Mouse (Mus musculus): Measurements from ENCODE around the gene Aknad1. TPM values are rescaled to one million over a fixed set of nuclear protein-coding genes. Genes with fewer than 3 reads are reported as not detected.

Aknad1 gene
- polyA plus RNA-seq, 1 experiment from 2014 or later: not detected

DNA sequence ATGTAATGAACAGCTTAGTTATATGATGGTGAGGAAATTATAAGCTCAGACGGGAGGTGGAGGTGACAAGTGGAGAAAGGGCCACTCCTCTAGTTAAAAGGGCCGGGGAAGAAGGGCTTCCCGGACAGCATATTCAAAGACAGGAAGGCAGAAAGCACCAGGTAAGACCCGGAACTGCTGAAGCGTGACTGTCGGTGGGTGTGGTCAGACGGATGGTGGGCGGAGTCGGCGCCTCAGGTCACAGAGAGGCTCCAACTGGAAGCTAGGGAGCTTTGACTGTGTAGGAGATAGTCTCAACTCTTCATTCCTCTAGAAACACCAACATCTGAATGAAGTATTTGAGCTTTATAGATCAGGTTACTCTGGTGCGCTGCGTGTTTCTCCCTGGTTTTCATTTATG lies 9.1 kb upstream of the Aknad1 start:
- H3K9me3 ChIP-seq (ENCODE audit: control insufficient read depth, low read length): no peaks in the 10 kb centered on the region
- WGBS: 48% methylated on average over 12 of the region's 12 CpGs
- no peaks in the 10 kb centered on the region for H3K27me3 ChIP-seq (replicated peaks; ENCODE audit: control insufficient read depth, insufficient read depth, low read length)
- no peaks in the 10 kb centered on the region for H3K4me1 ChIP-seq (ENCODE audit: control insufficient read depth, insufficient read depth, low read depth, low read length)
- no peak overlapping the region for H3K27ac ChIP-seq (ENCODE audit: low read depth, low read length)
- no peak overlapping the region for H3K4me3 ChIP-seq (ENCODE audit: low read length)
- H3K4me2 ChIP-seq (ENCODE audit: low read length): no peak overlapping the region
- H3K36me3 ChIP-seq (ENCODE audit: control insufficient read depth, insufficient read depth, low read length): no peaks in the 10 kb centered on the region
- no peak overlapping the region for H3K9ac ChIP-seq (ENCODE audit: low read depth, low read length)
- no peak for ATAC-seq

DNA sequence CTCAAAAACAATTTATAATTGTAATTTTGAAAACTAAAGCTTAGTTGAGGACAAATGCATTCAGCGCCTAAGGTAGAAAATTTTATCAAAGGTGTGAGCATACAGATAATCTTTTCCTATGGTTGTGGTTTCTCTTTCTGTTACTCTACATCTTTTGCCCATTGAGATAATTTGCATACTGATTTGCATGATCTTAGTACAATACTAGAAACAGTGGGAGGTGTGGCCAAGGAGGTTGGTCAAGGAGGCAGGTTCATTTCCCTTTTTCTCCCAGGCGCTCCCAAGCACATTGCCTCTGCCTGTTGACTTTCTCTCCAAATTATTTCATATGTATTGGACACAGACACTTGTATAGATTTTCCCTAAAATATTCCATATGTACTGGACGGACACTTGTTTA lies 1.7 kb upstream of the Aknad1 start:
- no peak overlapping the region for H3K4me3 ChIP-seq (ENCODE audit: low read length)
- no peak for ATAC-seq
- no peaks in the 10 kb centered on the region for H3K36me3 ChIP-seq (ENCODE audit: control insufficient read depth, insufficient read depth, low read length)
- no peak overlapping the region for H3K9ac ChIP-seq (ENCODE audit: low read depth, low read length)
- H3K27ac ChIP-seq (ENCODE audit: low read depth, low read length): no peak overlapping the region
- no peaks in the 10 kb centered on the region for H3K9me3 ChIP-seq (ENCODE audit: control insufficient read depth, low read length)
- 89% methylated on average over 3 of the region's 3 CpGs for WGBS
- H3K27me3 ChIP-seq (replicated peaks; ENCODE audit: control insufficient read depth, insufficient read depth, low read length): no peaks in the 10 kb centered on the region
- no peaks in the 10 kb centered on the region for H3K4me1 ChIP-seq (ENCODE audit: control insufficient read depth, insufficient read depth, low read depth, low read length)
- no peak overlapping the region for H3K4me2 ChIP-seq (ENCODE audit: low read length)

DNA sequence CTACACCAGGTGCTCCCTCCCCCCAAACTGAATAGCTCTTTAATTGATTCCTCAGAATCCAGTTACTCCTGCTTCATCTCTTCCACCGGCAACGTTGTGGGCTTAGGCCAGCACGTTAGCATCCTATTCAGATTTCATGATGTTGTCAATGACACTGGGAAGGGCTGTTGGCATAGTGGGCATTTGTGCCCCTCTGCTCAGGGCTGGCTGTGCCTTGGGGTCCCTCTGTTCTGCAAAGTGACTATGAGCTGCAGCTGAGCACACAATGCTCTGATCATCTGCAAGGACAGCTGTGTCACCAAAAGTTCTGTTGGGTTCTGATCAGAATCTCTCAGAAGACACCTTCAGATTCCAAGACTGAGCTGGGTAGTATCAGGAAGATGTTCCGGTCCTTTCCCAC lies 4.6 kb downstream of the Aknad1 start:
- Histone ChIP-seq H3K27me3 (replicated peaks; ENCODE audit: control insufficient read depth, insufficient read depth, low read length) (no peaks in the 10 kb centered on the region), H3K4me2 (ENCODE audit: low read length) (no peak overlapping the region), H3K4me1 (ENCODE audit: control insufficient read depth, insufficient read depth, low read depth, low read length) (no peaks in the 10 kb centered on the region), H3K27ac (ENCODE audit: low read depth, low read length) (no peak overlapping the region), H3K9me3 (ENCODE audit: control insufficient read depth, low read length) (no peaks in the 10 kb centered on the region), H3K9ac (ENCODE audit: low read depth, low read length) (no peak overlapping the region), H3K36me3 (ENCODE audit: control insufficient read depth, insufficient read depth, low read length) (no peaks in the 10 kb centered on the region), H3K4me3 (ENCODE audit: low read length) (no peak overlapping the region)
- no peak for ATAC-seq
- 85% methylated on average over 4 of the region's 4 CpGs for WGBS

DNA sequence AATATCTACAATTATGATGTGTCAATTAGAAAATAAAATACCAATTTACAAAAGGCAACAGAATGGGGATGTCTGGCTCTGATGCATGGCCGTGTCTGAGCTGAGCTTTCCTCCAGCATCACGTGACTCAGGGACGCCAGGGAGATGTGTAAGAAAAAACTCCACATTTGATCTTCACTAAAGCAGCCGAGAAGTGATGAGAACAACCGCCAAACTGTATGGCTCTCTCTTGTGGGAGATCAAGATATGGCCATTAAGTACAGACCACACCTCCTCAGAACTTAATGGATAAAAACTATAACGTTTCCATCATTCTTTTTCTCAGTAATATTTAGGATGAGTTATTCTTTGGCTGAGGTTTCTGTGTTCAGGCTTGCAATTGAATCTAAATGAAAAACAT lies 11.6 kb downstream of the Aknad1 start:
- 83% methylated on average over 6 of the region's 6 CpGs for WGBS
- Histone ChIP-seq H3K4me1 (ENCODE audit: control insufficient read depth, insufficient read depth, low read depth, low read length) (no peaks in the 10 kb centered on the region), H3K36me3 (ENCODE audit: control insufficient read depth, insufficient read depth, low read length) (no peaks in the 10 kb centered on the region), H3K4me3 (ENCODE audit: low read length) (no peak overlapping the region), H3K27ac (ENCODE audit: low read depth, low read length) (no peak overlapping the region), H3K4me2 (ENCODE audit: low read length) (no peak overlapping the region), H3K9ac (ENCODE audit: low read depth, low read length) (no peak overlapping the region), H3K27me3 (replicated peaks; ENCODE audit: control insufficient read depth, insufficient read depth, low read length) (no peaks in the 10 kb centered on the region), H3K9me3 (ENCODE audit: control insufficient read depth, low read length) (no peaks in the 10 kb centered on the region)
- ATAC-seq: no peak

DNA sequence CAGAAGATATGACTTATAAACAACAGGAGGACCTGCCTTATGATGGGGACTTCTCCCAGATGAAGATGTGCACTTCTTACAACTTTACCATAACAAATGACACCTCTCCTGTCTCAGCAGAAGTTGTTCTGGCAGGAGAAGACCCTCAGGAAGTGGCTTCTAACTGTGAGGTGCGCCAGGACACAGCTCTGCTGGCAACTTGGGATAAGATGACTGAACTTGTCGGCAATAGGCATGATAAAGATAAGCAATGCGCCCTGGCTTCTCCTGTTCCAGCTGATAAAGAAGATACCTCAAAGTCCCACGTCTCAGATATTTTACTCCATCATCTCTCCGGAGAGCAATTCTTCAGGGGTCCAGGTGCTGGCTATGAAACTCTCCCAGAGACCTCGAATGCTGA lies 12.2 kb downstream of the Aknad1 start:
- no peaks in the 10 kb centered on the region for H3K9me3 ChIP-seq (ENCODE audit: control insufficient read depth, low read length)
- WGBS: 82% methylated on average over 6 of the region's 6 CpGs
- no peak overlapping the region for H3K27ac ChIP-seq (ENCODE audit: low read depth, low read length)
- no peak for ATAC-seq
- no peaks in the 10 kb centered on the region for H3K4me1 ChIP-seq (ENCODE audit: control insufficient read depth, insufficient read depth, low read depth, low read length)
- H3K4me3 ChIP-seq (ENCODE audit: low read length): no peak overlapping the region
- H3K4me2 ChIP-seq (ENCODE audit: low read length): no peak overlapping the region
- H3K9ac ChIP-seq (ENCODE audit: low read depth, low read length): no peak overlapping the region
- H3K36me3 ChIP-seq (ENCODE audit: control insufficient read depth, insufficient read depth, low read length): no peaks in the 10 kb centered on the region
- H3K27me3 ChIP-seq (replicated peaks; ENCODE audit: control insufficient read depth, insufficient read depth, low read length): no peaks in the 10 kb centered on the region

DNA sequence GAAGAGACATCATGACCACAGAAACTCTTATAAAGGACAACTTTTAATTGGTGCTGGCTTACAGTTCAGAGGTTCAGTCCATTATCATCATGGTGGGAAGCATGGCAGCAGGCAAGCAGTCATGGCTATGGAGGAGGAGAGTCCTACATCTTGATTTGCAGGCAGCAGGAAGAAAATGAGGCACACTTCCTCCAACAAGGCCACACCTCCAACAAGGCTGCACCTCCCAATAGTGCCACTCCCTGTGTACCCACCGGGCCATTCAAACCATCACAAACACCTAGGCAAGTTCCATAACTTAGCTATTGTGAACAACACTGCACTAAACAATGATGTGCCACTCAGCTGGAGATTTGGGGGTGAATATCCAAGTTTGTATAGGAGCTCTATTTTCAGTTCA lies 15.1 kb downstream of the Aknad1 start:
- H3K4me1 ChIP-seq (ENCODE audit: control insufficient read depth, insufficient read depth, low read depth, low read length): no peaks in the 10 kb centered on the region
- WGBS: 87% methylated on average over 1 of the region's 1 CpGs
- no peak overlapping the region for H3K4me2 ChIP-seq (ENCODE audit: low read length)

DNA sequence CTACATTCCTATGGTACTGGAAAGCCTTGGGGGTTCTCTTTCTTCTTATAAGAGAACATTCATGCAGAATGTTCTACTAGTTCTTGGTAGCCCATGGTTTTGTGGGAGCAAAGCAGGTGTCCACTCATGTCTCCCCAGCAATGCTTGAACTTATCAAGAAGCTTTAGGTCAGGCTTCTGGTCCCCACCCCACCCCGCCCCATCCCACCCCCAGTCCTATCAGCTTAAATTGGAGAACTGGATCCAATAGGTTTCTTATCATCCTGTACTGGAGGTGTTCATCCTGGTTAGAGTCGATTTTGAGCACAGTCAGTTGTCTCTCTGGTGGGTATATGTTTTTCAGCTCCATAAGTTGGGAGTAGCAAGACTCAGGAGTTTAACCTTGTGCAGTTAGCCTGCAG lies 16.1 kb downstream of the Aknad1 start:
- Histone ChIP-seq H3K27ac (ENCODE audit: low read depth, low read length) (no peak overlapping the region), H3K27me3 (replicated peaks; ENCODE audit: control insufficient read depth, insufficient read depth, low read length) (no peaks in the 10 kb centered on the region), H3K9ac (ENCODE audit: low read depth, low read length) (no peak overlapping the region), H3K4me3 (ENCODE audit: low read length) (no peak overlapping the region), H3K36me3 (ENCODE audit: control insufficient read depth, insufficient read depth, low read length) (no peaks in the 10 kb centered on the region), H3K9me3 (ENCODE audit: control insufficient read depth, low read length) (no peaks in the 10 kb centered on the region), H3K4me2 (ENCODE audit: low read length) (no peak overlapping the region), H3K4me1 (ENCODE audit: control insufficient read depth, insufficient read depth, low read depth, low read length) (no peaks in the 10 kb centered on the region)
- ATAC-seq: no peak
- WGBS: 92% methylated on average over 2 of the region's 2 CpGs

More for the DNA sequence above, 15.1 kb downstream of the Aknad1 start:
- no peak overlapping the region for H3K9ac ChIP-seq (ENCODE audit: low read depth, low read length)
- H3K9me3 ChIP-seq (ENCODE audit: control insufficient read depth, low read length): no peaks in the 10 kb centered on the region
- no peaks in the 10 kb centered on the region for H3K36me3 ChIP-seq (ENCODE audit: control insufficient read depth, insufficient read depth, low read length)
- no peaks in the 10 kb centered on the region for H3K27me3 ChIP-seq (replicated peaks; ENCODE audit: control insufficient read depth, insufficient read depth, low read length)
- ATAC-seq: no peak
- no peak overlapping the region for H3K27ac ChIP-seq (ENCODE audit: low read depth, low read length)
- no peak overlapping the region for H3K4me3 ChIP-seq (ENCODE audit: low read length)

DNA sequence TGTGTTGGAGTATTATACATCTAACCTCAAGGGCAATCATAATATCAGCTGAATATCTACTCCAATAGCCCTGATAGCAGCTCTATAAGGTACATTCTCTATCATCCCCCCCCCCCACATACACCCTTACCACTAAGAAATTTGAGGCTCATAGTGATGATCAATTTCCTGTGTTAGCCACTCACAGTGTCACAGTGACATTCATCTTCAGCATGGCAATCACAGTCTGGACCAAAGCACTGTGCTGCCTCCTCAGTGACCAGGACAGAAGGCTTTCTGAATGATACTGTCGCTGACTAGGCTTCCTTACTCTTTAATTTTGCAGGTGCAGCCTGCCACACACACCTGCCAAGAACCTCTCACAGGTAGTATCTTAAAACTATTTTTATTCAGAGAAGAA lies 16.7 kb downstream of the Aknad1 start:
- ATAC-seq: no peak
- Histone ChIP-seq H3K4me1 (ENCODE audit: control insufficient read depth, insufficient read depth, low read depth, low read length) (no peaks in the 10 kb centered on the region), H3K27ac (ENCODE audit: low read depth, low read length) (no peak overlapping the region), H3K4me2 (ENCODE audit: low read length) (no peak overlapping the region), H3K9ac (ENCODE audit: low read depth, low read length) (no peak overlapping the region), H3K9me3 (ENCODE audit: control insufficient read depth, low read length) (no peaks in the 10 kb centered on the region), H3K4me3 (ENCODE audit: low read length) (no peak overlapping the region), H3K36me3 (ENCODE audit: control insufficient read depth, insufficient read depth, low read length) (no peaks in the 10 kb centered on the region), H3K27me3 (replicated peaks; ENCODE audit: control insufficient read depth, insufficient read depth, low read length) (no peaks in the 10 kb centered on the region)
- WGBS: 67% methylated on average over 1 of the region's 1 CpGs

DNA sequence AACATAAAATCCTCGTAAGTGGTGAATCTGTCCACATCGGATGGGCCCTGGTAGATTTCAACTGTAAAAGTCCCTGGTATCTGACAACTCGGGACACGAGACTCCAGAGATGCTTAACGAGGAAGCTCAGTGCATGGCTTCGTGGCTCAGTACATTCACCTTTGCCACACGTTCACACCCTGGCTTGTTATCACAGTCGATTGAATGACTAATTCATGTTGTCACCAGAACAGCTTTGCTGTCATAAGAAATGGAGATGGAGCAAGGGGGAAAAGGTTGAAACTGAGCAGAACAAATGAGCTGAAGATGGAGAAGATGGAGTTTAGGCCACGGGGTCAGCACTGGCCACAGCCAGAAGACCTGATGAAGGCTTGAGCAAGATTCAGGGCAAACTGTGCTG lies 18.1 kb downstream of the Aknad1 start:
- no peak overlapping the region for H3K27ac ChIP-seq (ENCODE audit: low read depth, low read length)
- WGBS: 86% methylated on average over 9 of the region's 9 CpGs
- no peak overlapping the region for H3K9ac ChIP-seq (ENCODE audit: low read depth, low read length)
- no peaks in the 10 kb centered on the region for H3K36me3 ChIP-seq (ENCODE audit: control insufficient read depth, insufficient read depth, low read length)
- H3K9me3 ChIP-seq (ENCODE audit: control insufficient read depth, low read length): no peaks in the 10 kb centered on the region
- no peaks in the 10 kb centered on the region for H3K4me1 ChIP-seq (ENCODE audit: control insufficient read depth, insufficient read depth, low read depth, low read length)
- H3K4me2 ChIP-seq (ENCODE audit: low read length): no peak overlapping the region
- ATAC-seq: no peak
- H3K27me3 ChIP-seq (replicated peaks; ENCODE audit: control insufficient read depth, insufficient read depth, low read length): no peaks in the 10 kb centered on the region
- H3K4me3 ChIP-seq (ENCODE audit: low read length): no peak overlapping the region
